Mouse (Mus musculus) gastrocnemius, postnatal 25 days (tissue): Measurements from ENCODE around the gene Mcl1. TPM values are rescaled to one million over a fixed set of nuclear protein-coding genes. Genes with fewer than 3 reads are reported as not detected.

Experiments used
- DNase-seq: peaks from one replicate; pipeline ENCODE4 v3.0.0; 2022
- total RNA-seq, 2 experiments: library from RNA; stranded (reverse); gene quantifications; 1 replicate in 1 of 2; 2 replicates in 1 of 2; pipeline ENCODE4 v1.2.3; 2021

The Mcl1 gene
- total RNA-seq, 2 experiments from 2014 or later = 111 to 133 TPM

DNA sequence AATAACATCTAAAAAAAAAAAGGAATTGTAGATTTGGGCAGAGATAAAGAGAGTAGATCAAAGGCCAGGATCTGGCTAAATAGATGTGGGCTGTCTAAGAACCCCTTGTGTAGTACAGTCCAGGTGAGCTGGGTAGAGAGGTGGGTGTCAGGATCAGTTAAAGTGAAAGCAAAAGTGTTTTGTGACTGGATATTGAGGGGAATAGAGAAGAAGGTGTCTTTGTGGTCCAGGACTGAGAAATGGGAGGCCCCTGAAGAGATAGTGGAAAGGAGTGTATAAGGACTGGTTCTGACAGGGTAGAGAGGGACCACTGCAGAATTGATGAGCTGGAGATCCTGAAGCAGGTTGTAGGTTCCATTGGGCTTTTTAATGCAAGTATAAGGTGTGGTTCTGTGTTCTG lies 51.4 kb downstream of the Mcl1 start:
- no peak for DNase-seq

Other genes with a start within 250 kb of the Mcl1 start
- 10 to 100 TPM; 33.8 to 39.3 TPM for gene Arnt, start 224.4 kb upstream of the Mcl1 start, total RNA-seq
- 10 to 100 TPM in 1 of 2 experiments, 1 to 10 TPM in 1; 8.9 to 12.9 TPM for gene Ctsk, start 159.5 kb upstream of the Mcl1 start, total RNA-seq
- gene Ctss, start 132.0 kb upstream of the Mcl1 start, total RNA-seq = 1 to 10 TPM; 3.2 to 3.3 TPM
- gene Hormad1, start 99.1 kb upstream of the Mcl1 start, total RNA-seq = not detected
- gene Golph3l, start 69.9 kb upstream of the Mcl1 start, total RNA-seq = 10 to 100 TPM; 10.2 to 11.0 TPM
- 10 to 100 TPM; 92.1 to 93.9 TPM for gene Ensa, start 33.8 kb upstream of the Mcl1 start, total RNA-seq
- gene Adamtsl4, start 29.1 kb downstream of the Mcl1 start, total RNA-seq = 10 to 100 TPM; 21.3 to 37.2 TPM
- gene Ecm1, start 80.8 kb downstream of the Mcl1 start, total RNA-seq = 10 to 100 TPM; 14.0 to 26.6 TPM
- gene Tars2, start 101.4 kb downstream of the Mcl1 start, total RNA-seq = 10 to 100 TPM; 25.9 to 26.9 TPM
- gene Rprd2, start 160.1 kb downstream of the Mcl1 start, total RNA-seq = 10 to 100 TPM; 27.1 to 28.2 TPM
- 10 to 100 TPM; 11.8 to 17.6 TPM for gene Prpf3, start 197.1 kb downstream of the Mcl1 start, total RNA-seq
- 100 to 1,000 TPM; 277 to 284 TPM for gene Mrps21, start 212.7 kb downstream of the Mcl1 start, total RNA-seq
- 1 to 10 TPM in 1 of 2 experiments, under 1 TPM in 1; 0.82 to 7.7 TPM for gene Ciart, start 223.5 kb downstream of the Mcl1 start, total RNA-seq
- 1 to 10 TPM; 2.8 to 3.7 TPM for gene BC028528, start 233.2 kb downstream of the Mcl1 start, total RNA-seq
- gene Aph1a, start 235.2 kb downstream of the Mcl1 start, total RNA-seq = 10 to 100 TPM; 43.9 to 51.9 TPM
- gene Car14, start 245.9 kb downstream of the Mcl1 start, total RNA-seq = 10 to 100 TPM; 78.0 to 92.8 TPM